Mouse (Mus musculus): Measurements from ENCODE around the gene Myo10. TPM values are rescaled to one million over a fixed set of nuclear protein-coding genes. Genes with fewer than 3 reads are reported as not detected.

The Myo10 gene
- polyA plus RNA-seq, 1 experiment from 2014 or later, result 27.9 TPM

DNA sequence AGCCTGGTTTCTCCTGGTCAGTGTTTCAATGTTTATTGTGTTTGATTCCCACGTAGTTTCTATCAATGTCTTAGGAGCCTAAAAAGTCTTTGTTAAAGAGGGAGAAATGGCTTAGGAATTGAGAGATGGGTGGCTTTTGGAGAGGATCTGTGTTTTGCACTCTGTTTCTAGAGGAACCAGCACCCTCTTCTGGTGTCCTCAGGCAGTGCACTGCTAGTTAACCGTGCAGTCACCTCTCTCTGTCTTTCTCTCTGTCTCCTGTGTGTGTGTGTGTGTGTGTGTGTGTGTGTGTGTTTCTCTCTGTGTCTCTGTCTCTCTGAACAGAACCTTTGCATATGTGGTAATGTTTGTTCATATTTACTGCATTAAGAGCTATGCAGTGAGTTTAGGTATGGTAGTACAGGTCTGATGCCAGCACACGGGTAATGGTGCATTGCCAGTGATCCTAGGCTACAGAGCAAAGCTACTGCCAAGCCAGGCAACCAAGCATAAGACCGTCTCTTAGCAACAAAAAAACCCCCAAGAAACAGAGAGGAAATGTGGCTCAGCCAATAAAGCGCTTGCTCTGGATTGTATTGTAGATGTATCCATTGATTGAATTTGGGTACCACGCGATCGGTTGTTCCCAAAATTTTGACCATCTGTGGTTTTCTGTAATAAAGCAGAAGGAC lies 110.6 kb downstream of the Myo10 start:
- H3K9ac ChIP-seq, result no peak overlapping the region
- ATAC-seq (ENCODE audit: insufficient number of reproducible peaks, insufficient read depth, low FRiP score, low TSS enrichment, low read depth), result no peak
- 83% methylated on average over 8 of the region's 8 CpGs for WGBS

GRCm38 (mm10) chr15:25733739-25734430 lies 111.6 kb downstream of the Myo10 start:
- no peak overlapping the region for H3K4me2 ChIP-seq
- no peaks in the 10 kb centered on the region for H3K27me3 ChIP-seq
- no peaks in the 10 kb centered on the region for H3K4me1 ChIP-seq
- ATAC-seq (ENCODE audit: insufficient number of reproducible peaks, insufficient read depth, low FRiP score, low TSS enrichment, low read depth), result no peak
- H3K27ac ChIP-seq, result no peak overlapping the region
- WGBS, result 91% methylated on average over 11 of the region's 11 CpGs
- no peak overlapping the region for H3K4me3 ChIP-seq
- H3K9me3 ChIP-seq, result no peaks in the 10 kb centered on the region
- H3K36me3 ChIP-seq, result peaks cover 65% of the 10 kb centered on the region
- H3K9ac ChIP-seq, result no peak overlapping the region

More for the DNA sequence above, 110.6 kb downstream of the Myo10 start:
- no peaks in the 10 kb centered on the region for H3K4me1 ChIP-seq
- no peak overlapping the region for H3K4me2 ChIP-seq
- no peak overlapping the region for H3K27ac ChIP-seq
- peaks cover 62% of the 10 kb centered on the region for H3K36me3 ChIP-seq
- H3K9me3 ChIP-seq, result no peaks in the 10 kb centered on the region
- no peaks in the 10 kb centered on the region for H3K27me3 ChIP-seq
- no peak overlapping the region for H3K4me3 ChIP-seq

- H3K27me3 ChIP-seq, result no peaks in the 10 kb centered on the region
- H3K36me3 ChIP-seq, result peaks cover 77% of the 10 kb centered on the region
- H3K9ac ChIP-seq, result no peak overlapping the region
- WGBS, result 88% methylated on average over 6 of the region's 6 CpGs
- no peak overlapping the region for H3K4me2 ChIP-seq
- H3K9me3 ChIP-seq, result no peaks in the 10 kb centered on the region
- no peak overlapping the region for H3K4me3 ChIP-seq
- H3K27ac ChIP-seq, result no peak overlapping the region
- ATAC-seq (ENCODE audit: insufficient number of reproducible peaks, insufficient read depth, low FRiP score, low TSS enrichment, low read depth), result no peak
- no peaks in the 10 kb centered on the region for H3K4me1 ChIP-seq
Measured at GRCm38 (mm10) chr15:25736531-25736930, 114.2 kb downstream of the Myo10 start.

GRCm38 (mm10) chr15:25740271-25740670 lies 117.9 kb downstream of the Myo10 start:
- no peak overlapping the region; the same call in 1 of the 2 replicates for H3K27ac ChIP-seq
- no peaks in the 10 kb centered on the region for H3K4me1 ChIP-seq
- no peaks in the 10 kb centered on the region for H3K9me3 ChIP-seq
- WGBS, result 55% methylated on average over 4 of the region's 4 CpGs
- no peaks in the 10 kb centered on the region for H3K27me3 ChIP-seq
- H3K9ac ChIP-seq, result no peak overlapping the region
- H3K4me3 ChIP-seq, result no peak overlapping the region
- H3K4me2 ChIP-seq, result no peak overlapping the region
- peaks cover 84% of the 10 kb centered on the region for H3K36me3 ChIP-seq
- no peak for ATAC-seq (ENCODE audit: insufficient number of reproducible peaks, insufficient read depth, low FRiP score, low TSS enrichment, low read depth)

DNA sequence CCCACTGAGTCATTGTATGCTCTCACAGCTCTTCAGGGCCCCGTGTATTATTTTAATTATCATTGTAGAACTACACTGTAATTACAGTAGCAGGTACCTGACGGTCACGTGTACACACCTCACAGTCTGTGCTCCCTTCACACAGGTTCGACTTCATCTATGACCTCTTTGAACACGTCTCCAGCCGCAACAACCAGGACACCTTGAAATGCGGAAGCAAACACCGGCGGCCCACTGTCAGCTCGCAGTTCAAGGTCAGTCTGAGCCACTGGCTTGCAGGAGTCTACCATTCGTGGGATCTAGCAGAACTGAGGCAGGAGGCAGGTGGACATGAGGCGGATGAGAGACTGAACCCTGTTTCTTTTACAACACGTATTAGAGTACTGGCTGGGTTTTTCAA lies 119.9 kb downstream of the Myo10 start:
- H3K4me3 ChIP-seq, result no peak overlapping the region
- 90% methylated on average over 13 of the region's 13 CpGs for WGBS

GRCm38 (mm10) chr15:25751510-25751909 lies 129.2 kb downstream of the Myo10 start:
- Histone ChIP-seq H3K36me3 (peaks cover 36% of the 10 kb centered on the region), H3K9ac (no peak overlapping the region), H3K9me3 (no peaks in the 10 kb centered on the region), H3K4me2 (no peak overlapping the region), H3K4me3 (no peak overlapping the region), H3K27ac (no peak overlapping the region), H3K4me1 (peaks cover 15% of the 10 kb centered on the region; the same call in 1 of the 2 replicates), H3K27me3 (no peaks in the 10 kb centered on the region)
- no peak for ATAC-seq (ENCODE audit: insufficient number of reproducible peaks, insufficient read depth, low FRiP score, low TSS enrichment, low read depth)
- 54% methylated on average over 11 of the region's 11 CpGs for WGBS

More for the DNA sequence above, 119.9 kb downstream of the Myo10 start:
- no peak for ATAC-seq (ENCODE audit: insufficient number of reproducible peaks, insufficient read depth, low FRiP score, low TSS enrichment, low read depth)
- peaks cover 79% of the 10 kb centered on the region for H3K36me3 ChIP-seq
- no peak overlapping the region for H3K27ac ChIP-seq
- no peaks in the 10 kb centered on the region for H3K9me3 ChIP-seq
- no peaks in the 10 kb centered on the region for H3K4me1 ChIP-seq
- no peak overlapping the region for H3K9ac ChIP-seq
- H3K4me2 ChIP-seq, result no peak overlapping the region
- no peaks in the 10 kb centered on the region for H3K27me3 ChIP-seq

- Histone ChIP-seq H3K36me3 (peaks cover 36% of the 10 kb centered on the region), H3K9me3 (no peaks in the 10 kb centered on the region), H3K27ac (peak overlapping the region; percentile 16; the same call in 1 of the 2 replicates), H3K4me3 (no peak overlapping the region), H3K9ac (no peak overlapping the region), H3K4me1 (peaks cover 15% of the 10 kb centered on the region; the same call in 1 of the 2 replicates), H3K4me2 (no peak overlapping the region), H3K27me3 (no peaks in the 10 kb centered on the region)
- 44% methylated on average over 1 of the region's 1 CpGs for WGBS
- ATAC-seq (ENCODE audit: insufficient number of reproducible peaks, insufficient read depth, low FRiP score, low TSS enrichment, low read depth), result no peak
Measured at GRCm38 (mm10) chr15:25752597-25752996, 130.3 kb downstream of the Myo10 start.

DNA sequence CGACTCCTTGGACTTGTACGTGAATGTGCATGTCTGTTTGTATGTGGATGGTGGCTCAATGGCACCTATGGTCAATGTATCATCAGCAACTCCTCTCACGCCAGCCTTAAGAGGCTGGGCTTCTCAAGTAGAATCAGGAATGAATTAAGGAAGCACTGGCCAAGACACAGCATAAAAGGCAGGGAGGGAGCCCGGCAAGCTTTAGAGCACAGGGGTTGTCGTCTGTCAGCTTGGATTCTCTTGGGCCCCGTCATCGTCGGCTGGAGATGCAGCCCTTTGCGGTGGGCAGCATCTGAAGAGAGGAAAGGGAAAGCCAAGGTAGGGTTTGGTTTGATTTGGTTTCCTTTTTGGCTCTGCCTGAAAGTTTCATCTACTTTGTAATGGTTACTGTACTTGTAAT lies 130.7 kb downstream of the Myo10 start:
- peak overlapping the region; percentile 16; the same call in 1 of the 2 replicates for H3K27ac ChIP-seq
- no peak overlapping the region for H3K4me3 ChIP-seq
- peaks cover 20% of the 10 kb centered on the region for H3K4me1 ChIP-seq
- no peak overlapping the region for H3K9ac ChIP-seq
- peaks cover 33% of the 10 kb centered on the region for H3K36me3 ChIP-seq
- ATAC-seq (ENCODE audit: insufficient number of reproducible peaks, insufficient read depth, low FRiP score, low TSS enrichment, low read depth), result no peak
- 34% methylated on average over 9 of the region's 9 CpGs for WGBS
- H3K9me3 ChIP-seq, result no peaks in the 10 kb centered on the region
- H3K27me3 ChIP-seq, result no peaks in the 10 kb centered on the region
- H3K4me2 ChIP-seq, result no peak overlapping the region

DNA sequence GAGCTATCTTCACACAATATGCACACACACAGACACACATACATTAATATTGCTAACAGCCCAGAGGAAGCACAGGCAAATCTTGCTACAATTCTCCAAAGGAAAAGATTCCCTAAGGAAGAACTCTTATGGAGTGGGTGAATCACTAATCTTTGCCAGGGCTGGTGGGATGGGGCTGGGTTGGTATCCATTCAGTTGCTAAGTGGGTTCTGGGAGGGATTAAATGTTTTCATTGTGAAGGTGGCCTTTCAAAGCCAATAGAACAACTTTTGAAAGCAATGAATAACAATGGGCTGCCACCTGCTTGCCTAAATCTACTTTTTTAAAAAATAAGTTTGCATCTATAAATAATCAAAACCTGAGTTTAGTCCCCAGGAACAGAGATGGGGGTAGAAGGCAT lies 131.6 kb downstream of the Myo10 start:
- no peaks in the 10 kb centered on the region for H3K27me3 ChIP-seq
- no peak overlapping the region for H3K4me3 ChIP-seq
- peaks cover 28% of the 10 kb centered on the region for H3K4me1 ChIP-seq
- H3K27ac ChIP-seq, result no peak overlapping the region
- H3K9ac ChIP-seq, result no peak overlapping the region
- peaks cover 27% of the 10 kb centered on the region for H3K36me3 ChIP-seq
- H3K4me2 ChIP-seq, result no peak overlapping the region
- no peaks in the 10 kb centered on the region for H3K9me3 ChIP-seq
- ATAC-seq (ENCODE audit: insufficient number of reproducible peaks, insufficient read depth, low FRiP score, low TSS enrichment, low read depth), result no peak

DNA sequence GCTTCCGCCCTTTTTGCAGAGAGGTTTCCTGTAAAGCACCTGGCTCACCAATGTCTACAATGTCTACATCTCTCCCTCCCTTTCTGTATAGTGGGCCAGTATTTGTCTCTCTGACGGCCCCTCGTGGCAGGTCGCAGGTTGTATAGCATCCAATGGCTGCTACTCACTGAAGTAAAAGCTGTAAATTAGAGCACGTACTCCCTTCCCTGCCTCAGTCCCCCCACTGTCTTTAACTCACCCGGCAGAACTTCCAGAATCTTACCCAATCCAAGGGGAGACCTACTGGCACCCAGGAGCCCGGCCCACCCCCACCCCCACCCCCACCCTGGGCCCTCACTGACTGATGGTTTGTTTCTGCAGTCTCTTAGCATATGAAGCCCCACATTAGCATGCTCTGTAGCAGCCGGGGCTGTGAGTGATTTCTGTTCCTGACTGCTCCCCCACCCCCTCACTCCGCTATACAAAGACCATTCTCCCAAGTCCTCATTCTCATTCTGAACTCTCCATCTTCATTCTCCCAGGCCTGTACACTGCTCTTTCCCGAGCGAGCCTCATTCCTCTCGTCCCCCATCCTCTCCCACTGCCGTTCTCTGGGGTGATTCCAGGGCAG lies 132.1 kb downstream of the Myo10 start:
- Histone ChIP-seq H3K27ac (no peak overlapping the region), H3K4me1 (peaks cover 33% of the 10 kb centered on the region), H3K27me3 (no peaks in the 10 kb centered on the region), H3K36me3 (peaks cover 24% of the 10 kb centered on the region), H3K4me2 (no peak overlapping the region), H3K9me3 (no peaks in the 10 kb centered on the region), H3K4me3 (no peak overlapping the region), H3K9ac (no peak overlapping the region)
- WGBS, result 31% methylated on average over 13 of the region's 13 CpGs
- no peak for ATAC-seq (ENCODE audit: insufficient number of reproducible peaks, insufficient read depth, low FRiP score, low TSS enrichment, low read depth)

- Histone ChIP-seq H3K4me1 (peaks cover 39% of the 10 kb centered on the region), H3K4me3 (no peak overlapping the region), H3K4me2 (no peak overlapping the region), H3K9ac (no peak overlapping the region), H3K27ac (no peak overlapping the region), H3K36me3 (peaks cover 23% of the 10 kb centered on the region), H3K9me3 (no peaks in the 10 kb centered on the region), H3K27me3 (no peaks in the 10 kb centered on the region)
- 61% methylated on average over 6 of the region's 6 CpGs for WGBS
- no peak for ATAC-seq (ENCODE audit: insufficient number of reproducible peaks, insufficient read depth, low FRiP score, low TSS enrichment, low read depth)
Measured at GRCm38 (mm10) chr15:25755536-25755935, 133.2 kb downstream of the Myo10 start.

- Histone ChIP-seq H3K4me3 (no peak overlapping the region), H3K36me3 (peaks cover 18% of the 10 kb centered on the region), H3K9ac (no peak overlapping the region), H3K4me2 (no peak overlapping the region), H3K9me3 (no peaks in the 10 kb centered on the region), H3K27ac (no peak overlapping the region), H3K27me3 (no peaks in the 10 kb centered on the region), H3K4me1 (peaks cover 42% of the 10 kb centered on the region)
- WGBS, result 56% methylated on average over 3 of the region's 3 CpGs
- no peak for ATAC-seq (ENCODE audit: insufficient number of reproducible peaks, insufficient read depth, low FRiP score, low TSS enrichment, low read depth)
Measured at GRCm38 (mm10) chr15:25756072-25756471, 133.7 kb downstream of the Myo10 start.
